Mouse (Mus musculus) layer of hippocampus, adult 9-11 months (tissue): Measurements from ENCODE around the gene Ugt2b37.
"Not testable (repeated sequence)": the region's sequence is repeated elsewhere in the genome, so short reads cannot be mapped to it uniquely, and the experiment has no call there.

Experiments used
- DNase-seq: peaks from one replicate; pipeline ENCODE4 v3.0.0; 2022

Ugt2b37 gene

GRCm38 (mm10) chr5:87254676-87255075 is at the start of gene Ugt2b37:
Gene Ugt2b37, minus strand, starts transcription at chr5:87254804.
- DNase-seq: not testable (repeated sequence)

- DNase-seq: not testable (repeated sequence)
Observed at GRCm38 (mm10) chr5:87286180-87286579, 31.6 kb upstream of the Ugt2b37 start.

DNA sequence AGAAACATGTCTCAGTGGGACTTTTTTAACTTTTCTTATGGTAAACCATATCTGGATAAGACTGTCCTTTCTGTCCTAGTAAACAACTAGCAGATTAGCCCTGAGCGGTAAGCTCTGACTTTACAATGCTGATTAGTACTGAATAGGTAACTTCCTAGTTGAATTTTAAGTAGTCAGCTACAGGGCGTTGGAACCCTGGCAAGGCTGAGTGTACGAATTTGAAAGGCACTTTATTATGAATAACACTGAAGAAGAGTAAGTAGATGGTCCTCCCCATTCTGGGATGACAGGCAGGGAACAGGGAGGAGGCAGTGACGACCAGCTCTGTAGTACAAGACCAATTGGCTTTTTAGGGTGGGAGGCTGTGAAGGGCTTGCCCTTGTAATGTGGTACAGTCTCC is 21.4 kb upstream of the Ugt2b37 start:
- not testable (repeated sequence) for DNase-seq

DNA sequence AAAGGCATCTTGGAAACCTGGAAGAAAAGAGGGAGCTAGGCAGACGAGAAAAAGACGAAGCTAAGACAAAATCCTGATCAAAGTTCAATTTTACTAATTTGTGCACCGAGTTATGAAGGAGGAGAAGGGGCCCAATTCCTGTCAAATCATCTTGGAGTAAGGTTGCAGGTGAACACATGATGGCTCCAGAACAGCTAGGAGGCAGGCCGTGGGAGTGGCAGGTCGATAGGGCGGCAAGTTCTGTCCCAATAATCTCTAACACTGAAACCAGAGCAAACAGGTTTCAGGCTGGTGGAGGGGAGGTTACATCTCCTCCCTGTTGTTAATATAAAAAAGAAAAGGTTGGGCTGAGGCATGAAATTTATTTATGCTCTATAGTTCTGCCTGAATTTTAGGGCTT is 21.0 kb upstream of the Ugt2b37 start:
- DNase-seq: no peak

- DNase-seq: no peak
Observed at GRCm38 (mm10) chr5:87255831-87256230, 1.2 kb upstream of the Ugt2b37 start.

DNA sequence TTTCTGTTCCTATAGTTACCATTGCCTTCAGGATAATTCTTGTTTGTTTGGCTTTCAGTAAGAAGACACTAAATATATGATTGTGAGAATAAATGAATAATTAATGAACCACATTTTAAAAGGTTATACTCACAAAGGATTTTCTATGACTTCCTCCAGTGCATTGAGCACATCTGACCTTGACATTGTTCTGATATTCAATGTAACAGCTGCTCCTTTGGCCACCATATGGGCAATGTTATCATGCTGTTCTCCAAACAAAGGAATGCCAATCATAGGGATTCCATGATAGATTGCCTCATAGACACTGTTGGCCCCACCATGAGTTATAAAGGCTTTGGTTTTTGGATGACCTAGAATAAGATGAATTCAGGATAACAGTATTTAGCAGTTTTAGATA is 12.5 kb downstream of the Ugt2b37 start:
- not testable (repeated sequence) for DNase-seq

GRCm38 (mm10) chr5:87196430-87196829 is 58.2 kb downstream of the Ugt2b37 start:
- not testable (repeated sequence) for DNase-seq
